Mouse (Mus musculus): Measurements from ENCODE around the gene Polr2j. TPM values are rescaled to one million over a fixed set of nuclear protein-coding genes. Genes with fewer than 3 reads are reported as not detected.
"Not testable (repeated sequence)": the region's sequence is repeated elsewhere in the genome, so short reads cannot be mapped to it uniquely, and the experiment has no call there.

Gene Polr2j
- polyA plus RNA-seq, 1 experiment from 2014 or later, result 288 TPM

DNA sequence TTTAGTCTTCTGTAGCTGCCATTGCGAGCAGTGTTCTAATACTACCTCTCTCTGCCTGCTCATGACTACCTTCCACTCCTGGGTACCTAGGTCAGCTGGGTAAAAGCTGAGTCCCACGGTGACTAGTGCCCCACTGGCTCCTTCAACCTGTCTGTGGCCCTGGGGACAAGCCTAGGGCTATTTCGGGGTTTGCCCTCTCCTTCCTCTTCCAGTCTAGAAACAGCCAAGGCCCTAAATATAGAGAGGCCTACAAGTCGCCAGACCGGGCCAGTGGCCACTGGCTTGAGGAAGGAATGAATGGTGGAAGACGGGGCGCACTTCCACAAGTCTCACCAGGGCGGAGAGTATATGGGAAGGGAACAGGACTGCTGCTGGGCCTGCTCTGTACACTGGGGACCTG is 30.1 kb upstream of the Polr2j start:
- no peak for DNase-seq (ENCODE audit: low spot score)
- peaks cover 48% of the 10 kb centered on the region for H3K27me3 ChIP-seq (ENCODE audit: insufficient read depth, poor library complexity, severe bottlenecking)
- H3K9me3 ChIP-seq, result no peaks in the 10 kb centered on the region
- WGBS, result 90% methylated on average over 8 of the region's 8 CpGs
- H3K27ac ChIP-seq, result no peak overlapping the region
- H3K36me3 ChIP-seq, result no peaks in the 10 kb centered on the region
- H3K4me1 ChIP-seq (replicated peaks), result peaks cover 37% of the 10 kb centered on the region
- no peak overlapping the region for H3K4me3 ChIP-seq

DNA sequence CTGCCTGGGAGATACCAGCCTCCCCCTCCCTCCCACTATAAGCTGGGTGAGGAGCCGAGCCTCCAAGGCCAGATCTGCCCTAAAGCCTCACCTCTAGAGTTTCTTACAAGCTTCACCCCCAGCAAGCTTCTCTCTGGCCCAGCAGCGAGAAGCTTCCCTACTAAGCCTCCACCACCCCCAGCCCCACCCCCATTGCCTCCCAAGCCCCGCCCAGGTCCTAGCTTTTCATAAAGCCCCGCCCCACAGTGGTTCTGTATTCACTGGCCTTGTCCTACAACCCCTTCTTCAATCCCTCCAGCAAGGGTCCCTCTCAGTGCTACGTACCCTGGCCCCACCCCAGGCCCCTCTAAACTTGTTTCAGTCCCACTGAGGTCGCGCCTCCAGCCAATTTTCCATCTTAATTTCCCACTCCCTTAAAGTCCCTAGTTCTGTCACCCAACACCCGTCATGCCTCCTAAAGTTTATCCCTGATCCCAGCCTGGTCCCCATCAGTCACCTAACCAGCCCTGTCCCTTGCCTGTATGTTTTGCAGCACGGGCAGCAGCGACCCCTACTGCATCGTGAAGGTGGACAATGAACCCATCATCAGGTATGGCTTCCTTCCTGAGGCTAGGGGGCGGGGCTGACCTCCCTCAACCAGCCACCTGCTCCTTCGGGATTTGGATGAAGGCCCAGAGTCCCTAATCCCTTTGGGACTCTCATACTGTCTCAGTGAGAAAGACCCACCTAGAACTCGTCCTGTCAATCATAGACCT is 27.4 kb upstream of the Polr2j start:
- no peak overlapping the region for H3K27ac ChIP-seq
- H3K36me3 ChIP-seq, result no peaks in the 10 kb centered on the region
- 15% methylated on average over 14 of the region's 14 CpGs for WGBS
- no peaks in the 10 kb centered on the region for H3K9me3 ChIP-seq
- DNase-seq (ENCODE audit: low spot score), result no peak
- peaks cover 45% of the 10 kb centered on the region for H3K27me3 ChIP-seq (ENCODE audit: insufficient read depth, poor library complexity, severe bottlenecking)
- no peak overlapping the region for H3K4me3 ChIP-seq
- peaks cover 30% of the 10 kb centered on the region for H3K4me1 ChIP-seq (replicated peaks)

GRCm38 (mm10) chr5:136091927-136092326 is 24.5 kb upstream of the Polr2j start:
- Histone ChIP-seq H3K36me3 (no peaks in the 10 kb centered on the region), H3K9me3 (no peaks in the 10 kb centered on the region), H3K27ac (no peak overlapping the region), H3K4me3 (no peak overlapping the region), H3K4me1 (replicated peaks) (peaks cover 27% of the 10 kb centered on the region), H3K27me3 (ENCODE audit: insufficient read depth, poor library complexity, severe bottlenecking) (peaks cover 16% of the 10 kb centered on the region)
- WGBS, result 61% methylated on average over 5 of the region's 5 CpGs
- DNase-seq (ENCODE audit: low spot score), result no peak

DNA sequence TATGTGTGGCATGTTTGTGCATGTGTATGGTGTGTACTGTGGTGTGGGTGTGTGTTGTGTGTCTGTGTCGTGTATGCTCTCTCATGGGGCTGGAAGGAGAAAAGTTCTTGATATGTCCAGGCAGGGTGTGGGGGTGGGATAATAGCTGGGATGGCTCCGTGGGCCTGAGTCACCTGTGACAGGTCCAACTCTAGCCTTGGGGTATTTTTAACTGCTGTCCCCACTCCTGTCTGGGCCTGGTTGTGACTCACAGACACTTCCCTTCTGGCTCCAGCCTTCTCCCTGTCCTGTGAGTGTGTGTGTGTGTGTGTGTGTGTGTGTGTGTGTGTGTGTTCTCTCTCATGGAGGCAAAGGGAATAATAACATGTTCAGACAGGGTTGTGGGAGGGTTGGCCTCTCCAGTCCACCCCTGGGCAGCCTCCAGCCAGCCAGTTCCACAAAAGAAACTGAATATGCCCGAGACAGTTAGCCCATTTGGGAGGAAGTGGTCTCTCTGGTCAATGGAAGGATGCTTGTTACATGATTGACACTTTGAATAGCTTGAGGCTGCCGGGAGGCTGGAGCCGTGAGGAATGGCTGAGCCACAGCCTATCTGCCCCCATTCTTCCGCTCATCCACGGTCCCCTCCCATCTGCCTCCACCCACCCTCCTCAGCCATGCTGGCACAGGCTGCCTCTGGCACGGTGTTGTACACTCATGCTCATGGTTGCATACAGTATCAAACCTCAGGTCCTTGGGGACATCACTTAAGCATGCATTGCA is 22.0 kb upstream of the Polr2j start:
- Histone ChIP-seq H3K27me3 (ENCODE audit: insufficient read depth, poor library complexity, severe bottlenecking) (peaks cover 3% of the 10 kb centered on the region; the same call in 1 of the 2 replicates), H3K4me1 (replicated peaks) (peaks cover 16% of the 10 kb centered on the region), H3K36me3 (no peaks in the 10 kb centered on the region), H3K9me3 (no peaks in the 10 kb centered on the region), H3K27ac (peak overlapping the region; percentile 29; the same call in 1 of the 2 replicates), H3K4me3 (no peak overlapping the region; the same call in 1 of the 2 replicates)
- 55% methylated on average over 8 of the region's 8 CpGs for WGBS
- DNase-seq (ENCODE audit: low spot score), result no peak

GRCm38 (mm10) chr5:136095089-136095488 is 21.3 kb upstream of the Polr2j start:
- H3K4me3 ChIP-seq, result no peak overlapping the region
- no peak overlapping the region for H3K27ac ChIP-seq
- peaks cover 3% of the 10 kb centered on the region; the same call in 1 of the 2 replicates for H3K27me3 ChIP-seq (ENCODE audit: insufficient read depth, poor library complexity, severe bottlenecking)
- H3K36me3 ChIP-seq, result no peaks in the 10 kb centered on the region
- no peak for DNase-seq (ENCODE audit: low spot score)
- 74% methylated on average over 7 of the region's 7 CpGs for WGBS
- no peaks in the 10 kb centered on the region for H3K9me3 ChIP-seq
- peaks cover 16% of the 10 kb centered on the region for H3K4me1 ChIP-seq (replicated peaks)

DNA sequence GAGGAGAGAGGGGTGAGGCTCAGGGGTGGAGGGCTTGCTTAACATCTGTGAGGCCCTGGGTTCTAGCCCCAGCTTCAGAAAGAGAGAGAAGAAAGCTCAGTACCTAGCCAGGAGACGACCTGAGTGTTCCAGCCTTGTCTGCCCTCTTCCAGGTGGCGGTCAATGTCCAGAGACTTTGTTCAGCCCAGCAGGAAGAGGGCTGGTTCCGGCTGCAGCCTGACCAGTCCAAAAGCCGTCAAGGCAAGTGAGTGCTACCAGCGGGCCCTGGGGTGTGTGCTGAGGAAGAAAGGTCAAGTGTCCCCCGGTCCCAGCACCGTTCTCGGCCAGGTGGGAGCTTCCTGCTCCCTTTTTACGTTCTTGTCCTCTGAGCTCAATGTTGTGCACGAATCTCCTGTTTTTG is 17.9 kb upstream of the Polr2j start:
- Histone ChIP-seq H3K27me3 (ENCODE audit: insufficient read depth, poor library complexity, severe bottlenecking) (peaks cover 32% of the 10 kb centered on the region), H3K4me1 (replicated peaks) (peaks cover 26% of the 10 kb centered on the region), H3K27ac (no peak overlapping the region), H3K36me3 (no peaks in the 10 kb centered on the region), H3K9me3 (no peaks in the 10 kb centered on the region), H3K4me3 (no peak overlapping the region)
- DNase-seq (ENCODE audit: low spot score), result no peak
- 85% methylated on average over 10 of the region's 10 CpGs for WGBS

DNA sequence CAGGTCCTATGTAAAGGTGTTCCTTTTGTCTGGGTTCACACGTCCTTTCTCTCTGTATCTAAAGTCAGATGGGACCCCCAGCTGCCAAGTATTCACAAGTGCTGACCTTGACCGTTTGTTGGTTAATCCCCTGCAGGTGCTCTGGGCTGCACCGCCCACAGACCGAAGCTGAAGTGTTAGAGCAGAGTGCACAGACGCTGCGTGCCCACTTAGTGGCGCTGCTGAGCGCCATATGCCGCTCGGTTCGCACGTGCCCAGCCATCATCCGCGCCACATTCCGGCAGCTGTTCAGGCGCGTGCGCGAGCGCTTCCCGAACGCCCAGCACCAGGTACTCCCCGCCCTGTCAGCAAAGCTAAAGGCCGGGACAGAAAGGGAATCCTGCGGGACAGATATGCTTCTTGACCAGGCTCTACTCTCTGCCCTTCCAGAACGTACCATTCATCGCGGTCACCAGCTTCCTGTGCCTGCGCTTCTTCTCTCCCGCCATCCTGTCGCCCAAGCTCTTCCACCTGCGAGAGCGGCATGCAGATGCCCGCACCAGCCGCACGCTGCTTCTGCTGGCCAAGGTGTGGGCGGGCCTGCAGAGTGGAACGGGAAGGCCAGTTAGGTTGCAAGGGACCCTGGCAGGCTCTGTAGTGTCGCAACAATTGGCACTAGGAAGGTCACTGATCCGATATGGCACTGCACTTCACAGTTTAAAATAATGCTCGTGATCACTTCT is 14.2 kb upstream of the Polr2j start:
- Histone ChIP-seq H3K27me3 (ENCODE audit: insufficient read depth, poor library complexity, severe bottlenecking) (peaks cover 39% of the 10 kb centered on the region), H3K36me3 (no peaks in the 10 kb centered on the region; the same call in 1 of the 2 replicates), H3K9me3 (peaks cover 5% of the 10 kb centered on the region; the same call in 1 of the 2 replicates), H3K4me3 (peak overlapping the region; percentile 49), H3K27ac (peak overlapping the region; percentile 69; the same call in 1 of the 2 replicates), H3K4me1 (replicated peaks) (peaks cover 10% of the 10 kb centered on the region)
- DNase-seq (ENCODE audit: low spot score), result peak; percentile 71
- WGBS, result 7% methylated on average over 41 of the region's 41 CpGs

- peaks cover 10% of the 10 kb centered on the region for H3K4me1 ChIP-seq (replicated peaks)
- no peaks in the 10 kb centered on the region; the same call in 1 of the 2 replicates for H3K36me3 ChIP-seq
- WGBS, result 86% methylated on average over 5 of the region's 5 CpGs
- H3K27ac ChIP-seq, result no peak overlapping the region
- no peak for DNase-seq (ENCODE audit: low spot score)
- peaks cover 39% of the 10 kb centered on the region for H3K27me3 ChIP-seq (ENCODE audit: insufficient read depth, poor library complexity, severe bottlenecking)
- no peak overlapping the region for H3K4me3 ChIP-seq
- H3K9me3 ChIP-seq, result peaks cover 5% of the 10 kb centered on the region; the same call in 1 of the 2 replicates
Measured at GRCm38 (mm10) chr5:136104511-136104910, 11.9 kb upstream of the Polr2j start.

DNA sequence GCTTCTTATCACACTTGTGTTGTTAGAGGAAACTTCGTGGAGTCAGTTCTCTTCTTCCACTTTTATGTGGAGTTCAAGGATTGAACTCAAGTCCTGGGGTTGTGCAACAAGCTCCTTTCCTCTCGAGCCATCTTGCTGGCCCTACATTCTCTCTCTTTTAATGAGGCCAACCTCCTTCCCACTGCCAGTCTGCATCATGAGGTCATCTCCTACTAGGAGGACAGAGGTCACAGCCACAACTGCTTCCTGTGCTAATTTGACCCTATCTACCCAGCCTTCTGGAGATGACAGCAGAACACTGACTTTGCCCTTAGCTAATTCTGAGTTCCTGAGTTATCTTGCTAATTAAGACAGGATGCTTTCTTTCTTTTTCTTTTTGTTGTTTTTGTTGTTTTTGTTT is 7.9 kb upstream of the Polr2j start:
- H3K36me3 ChIP-seq, result no peaks in the 10 kb centered on the region; the same call in 1 of the 2 replicates
- peaks cover 5% of the 10 kb centered on the region; the same call in 1 of the 2 replicates for H3K9me3 ChIP-seq
- peaks cover 7% of the 10 kb centered on the region for H3K27me3 ChIP-seq (ENCODE audit: insufficient read depth, poor library complexity, severe bottlenecking)
- WGBS, result 70% methylated on average over 2 of the region's 2 CpGs
- DNase-seq (ENCODE audit: low spot score), result no peak
- no peak overlapping the region for H3K4me3 ChIP-seq
- H3K4me1 ChIP-seq (replicated peaks), result no peaks in the 10 kb centered on the region
- no peak overlapping the region for H3K27ac ChIP-seq

DNA sequence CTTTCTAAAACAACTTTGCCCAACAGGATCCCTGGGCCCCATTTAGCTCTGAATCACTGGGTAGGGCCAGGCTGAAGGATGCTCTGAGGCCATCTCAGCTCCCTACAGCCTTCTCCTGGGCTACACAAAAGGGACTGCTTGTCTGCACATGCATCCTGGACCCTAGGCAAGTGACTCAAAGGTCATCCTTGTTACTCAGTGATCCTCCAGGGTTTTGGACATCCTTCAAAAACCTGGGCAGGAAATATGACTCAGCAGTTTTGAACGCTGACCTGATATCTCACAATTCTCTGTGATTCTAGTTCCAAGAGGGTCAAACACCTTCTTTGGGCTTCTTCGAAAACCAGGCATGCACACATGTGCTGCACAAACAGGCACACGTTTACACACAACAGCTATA is 7.4 kb upstream of the Polr2j start:
- H3K4me1 ChIP-seq (replicated peaks), result no peaks in the 10 kb centered on the region
- no peak for DNase-seq (ENCODE audit: low spot score)
- 78% methylated on average over 3 of the region's 3 CpGs for WGBS
- peaks cover 5% of the 10 kb centered on the region; the same call in 1 of the 2 replicates for H3K9me3 ChIP-seq
- H3K4me3 ChIP-seq, result no peak overlapping the region
- H3K27me3 ChIP-seq (ENCODE audit: insufficient read depth, poor library complexity, severe bottlenecking), result peaks cover 2% of the 10 kb centered on the region; the same call in 1 of the 2 replicates
- no peak overlapping the region for H3K27ac ChIP-seq
- H3K36me3 ChIP-seq, result peaks cover 1% of the 10 kb centered on the region; the same call in 1 of the 2 replicates

DNA sequence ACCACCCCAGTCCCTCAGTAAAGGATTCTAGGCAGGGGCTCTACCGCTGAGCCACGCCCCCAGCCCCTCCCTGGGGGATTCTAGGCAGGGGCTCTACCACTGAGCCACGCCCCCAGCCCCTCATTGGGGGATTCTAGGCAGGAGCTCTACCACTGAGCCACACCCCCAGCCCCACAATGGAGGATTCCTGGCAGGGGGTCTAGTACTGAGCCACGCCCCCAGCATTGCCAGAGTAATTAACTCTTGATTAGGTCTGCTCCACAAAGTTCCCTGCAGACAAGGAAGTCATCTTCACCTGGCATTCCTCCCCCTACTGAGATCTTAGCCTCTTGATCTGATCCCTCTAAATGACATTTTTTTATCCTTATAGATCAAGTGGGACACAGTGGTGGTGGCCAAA is 2.9 kb upstream of the Polr2j start:
- Histone ChIP-seq H3K36me3 (peaks cover 11% of the 10 kb centered on the region), H3K4me1 (replicated peaks) (peaks cover 25% of the 10 kb centered on the region)
- not testable (repeated sequence) for DNase-seq (ENCODE audit: low spot score); H3K4me3 ChIP-seq; H3K27me3 ChIP-seq (ENCODE audit: insufficient read depth, poor library complexity, severe bottlenecking); H3K27ac ChIP-seq; H3K9me3 ChIP-seq
- WGBS, result 54% methylated on average over 4 of the region's 4 CpGs

GRCm38 (mm10) chr5:136116784-136117112 is 317 bp downstream of the Polr2j start:
- peaks cover 40% of the 10 kb centered on the region for H3K36me3 ChIP-seq
- peak overlapping the region; percentile 83 for H3K4me3 ChIP-seq
- peaks cover 25% of the 10 kb centered on the region for H3K4me1 ChIP-seq (replicated peaks)
- no peak for DNase-seq (ENCODE audit: low spot score)
- peak overlapping the region; percentile 91 for H3K27ac ChIP-seq
- no peaks in the 10 kb centered on the region for H3K9me3 ChIP-seq
- WGBS, result 1% methylated on average over 22 of the region's 22 CpGs
- H3K27me3 ChIP-seq (ENCODE audit: insufficient read depth, poor library complexity, severe bottlenecking), result no peaks in the 10 kb centered on the region
